Mouse (Mus musculus) ES-Bruce4 (cell line): Measurements from ENCODE around the gene Pom121l2.

ENCODE experiments used
- CTCF ChIP-seq: IDR thresholded peaks from one replicate; pipeline ENCODE4 v1.8.1; 2011; ENCODE audit warnings: low read depth, low read length
- EP300 ChIP-seq: IDR thresholded peaks from 2 replicates; pipeline ENCODE4 v1.6.1; 2011; ENCODE audit warnings: low read depth, low read length; ENCODE audit not compliant: insufficient read depth
- POLR2A ChIP-seq: IDR thresholded peaks from one replicate; pipeline ENCODE4 v1.8.1; 2011; ENCODE audit warnings: low read length; ENCODE audit not compliant: insufficient read depth

DNA sequence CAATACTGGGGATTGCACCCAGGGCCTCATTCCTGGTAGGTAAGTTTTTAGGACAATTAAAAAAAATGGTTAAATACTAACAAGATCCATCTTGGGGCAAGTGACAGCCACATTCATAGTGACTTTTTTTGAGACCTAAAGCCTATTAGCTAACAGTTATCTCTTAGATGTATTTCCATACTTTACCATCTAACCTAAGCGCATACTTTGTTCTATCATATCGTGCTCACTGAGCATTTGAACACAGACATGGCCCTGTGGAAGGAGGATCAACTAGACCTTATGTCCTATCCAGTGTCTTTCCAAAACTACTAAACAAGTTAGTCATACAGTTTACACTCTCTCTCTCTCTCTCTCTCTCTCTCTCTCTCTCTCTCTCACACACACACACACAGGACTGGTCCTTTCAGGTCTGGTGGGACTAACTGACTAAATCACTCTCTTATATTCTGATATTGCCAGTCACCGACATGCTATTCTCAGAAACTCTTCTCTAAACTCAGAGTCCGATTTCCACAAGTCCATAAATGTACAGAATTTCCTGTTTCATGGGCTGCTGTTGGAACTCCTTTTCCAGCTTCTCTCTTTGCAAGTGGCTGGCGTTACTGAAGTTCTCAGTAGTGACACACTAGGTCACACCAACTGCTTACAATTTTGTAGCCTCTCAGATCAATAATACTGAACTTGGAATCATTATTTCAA is 52.9 kb downstream of the Pom121l2 start:
- no peak for TF ChIP-seq POLR2A
- no peak for TF ChIP-seq EP300
- no peak for TF ChIP-seq CTCF
